Mouse (Mus musculus): ENCODE results near the gene Slc2a6. TPM values are rescaled to one million over a fixed set of nuclear protein-coding genes. Genes with fewer than 3 reads are reported as not detected.

Gene Slc2a6
- polyA plus RNA-seq, 1 experiment from 2014 or later = 0.84 TPM

DNA sequence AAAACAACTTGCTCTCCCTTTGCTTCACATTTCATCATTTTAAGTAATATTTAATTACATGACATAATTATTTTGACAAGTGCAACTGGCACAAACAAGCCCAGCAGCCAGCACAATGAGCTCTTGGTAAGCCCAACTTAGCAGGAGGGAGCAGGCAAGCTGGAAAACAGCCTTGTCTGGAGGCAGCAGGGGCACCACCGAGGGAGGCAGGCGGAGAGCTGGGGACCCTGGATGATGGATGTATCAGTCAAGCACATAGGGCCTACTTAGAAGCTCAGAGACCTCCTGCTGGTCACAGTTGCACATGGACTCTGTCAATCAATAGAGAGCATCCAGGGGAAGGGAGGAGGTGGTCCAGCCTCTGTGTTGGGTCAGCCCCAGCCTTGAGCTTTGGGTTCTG lies 40.2 kb upstream of the Slc2a6 start:
- Histone ChIP-seq H3K4me2 (ENCODE audit: low read depth, low read length) (no peak overlapping the region), H3K9ac (replicated peaks; ENCODE audit: low read length) (no peak overlapping the region), H3K4me1 (ENCODE audit: control insufficient read depth, insufficient read depth, low read length) (no peaks in the 10 kb centered on the region), H3K4me3 (ENCODE audit: low read depth, low read length) (no peak overlapping the region), H3K27ac (replicated peaks; ENCODE audit: low read depth, low read length) (no peak overlapping the region), H3K36me3 (replicated peaks; ENCODE audit: control insufficient read depth, insufficient read depth, low read depth, low read length) (no peaks in the 10 kb centered on the region), H3K9me3 (replicated peaks; ENCODE audit: control insufficient read depth, low read length) (no peaks in the 10 kb centered on the region), H3K27me3 (ENCODE audit: control insufficient read depth, insufficient read depth, low read length) (no peaks in the 10 kb centered on the region)
- WGBS = 78% methylated on average over 2 of the region's 2 CpGs
- ATAC-seq (replicated peaks; ENCODE audit: insufficient number of reproducible peaks, low FRiP score, low TSS enrichment, low read depth) (no peak), DNase-seq (ENCODE audit: low spot score) (no peak)

DNA sequence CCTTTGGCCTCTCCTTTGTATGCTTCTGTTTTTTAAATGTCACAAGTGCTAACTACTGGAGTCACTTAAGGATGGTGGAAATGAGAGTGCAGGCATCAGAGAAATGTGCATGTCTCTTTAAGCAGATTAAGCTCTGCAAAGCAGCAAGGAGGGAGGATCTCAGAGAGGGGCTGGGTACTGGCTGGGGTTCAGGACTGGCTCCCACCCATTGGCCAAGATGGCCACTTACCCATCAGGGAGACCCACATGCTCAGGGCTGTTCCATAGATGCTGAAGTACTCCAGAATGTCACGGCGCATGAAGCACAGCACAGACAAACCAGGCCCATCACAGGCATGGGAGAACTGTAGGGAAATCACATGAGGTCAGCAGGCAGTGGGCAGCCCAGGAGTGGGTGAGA lies 39.3 kb upstream of the Slc2a6 start:
- H3K4me3 ChIP-seq (ENCODE audit: low read depth, low read length) = no peak overlapping the region
- no peaks in the 10 kb centered on the region for H3K27me3 ChIP-seq (ENCODE audit: control insufficient read depth, insufficient read depth, low read length)
- H3K9ac ChIP-seq (replicated peaks; ENCODE audit: low read length) = no peak overlapping the region
- no peak overlapping the region for H3K4me2 ChIP-seq (ENCODE audit: low read depth, low read length)
- no peak for DNase-seq (ENCODE audit: low spot score)
- no peak overlapping the region for H3K27ac ChIP-seq (replicated peaks; ENCODE audit: low read depth, low read length)
- no peaks in the 10 kb centered on the region for H3K36me3 ChIP-seq (replicated peaks; ENCODE audit: control insufficient read depth, insufficient read depth, low read depth, low read length)
- no peaks in the 10 kb centered on the region for H3K4me1 ChIP-seq (ENCODE audit: control insufficient read depth, insufficient read depth, low read length)
- no peaks in the 10 kb centered on the region for H3K9me3 ChIP-seq (replicated peaks; ENCODE audit: control insufficient read depth, low read length)
- WGBS = 90% methylated on average over 2 of the region's 2 CpGs
- ATAC-seq (replicated peaks; ENCODE audit: insufficient number of reproducible peaks, low FRiP score, low TSS enrichment, low read depth) = no peak

DNA sequence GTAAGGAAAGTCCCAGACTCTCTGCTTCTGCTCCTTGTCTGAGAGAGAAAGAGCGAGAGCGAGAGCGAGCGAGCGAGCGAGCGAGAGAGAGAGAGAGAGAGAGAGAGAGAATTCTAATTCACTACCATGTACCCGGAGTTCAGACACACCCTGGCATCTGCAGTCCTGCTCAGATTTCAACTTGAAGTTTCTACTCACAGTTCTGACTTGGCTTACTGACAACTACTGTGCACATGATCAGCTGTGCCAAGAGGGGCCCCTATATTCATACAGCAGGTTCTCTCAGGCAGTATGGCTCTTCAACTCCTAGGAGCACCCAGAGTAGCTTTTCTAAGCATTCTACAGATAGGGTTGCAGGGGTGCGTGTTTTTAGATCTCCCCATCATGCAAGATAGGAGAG lies 31.4 kb upstream of the Slc2a6 start:
- Histone ChIP-seq H3K4me1 (ENCODE audit: control insufficient read depth, insufficient read depth, low read length) (no peaks in the 10 kb centered on the region), H3K9ac (replicated peaks; ENCODE audit: low read length) (no peak overlapping the region), H3K27me3 (ENCODE audit: control insufficient read depth, insufficient read depth, low read length) (no peaks in the 10 kb centered on the region), H3K27ac (replicated peaks; ENCODE audit: low read depth, low read length) (no peak overlapping the region), H3K4me2 (ENCODE audit: low read depth, low read length) (no peak overlapping the region), H3K36me3 (replicated peaks; ENCODE audit: control insufficient read depth, insufficient read depth, low read depth, low read length) (no peaks in the 10 kb centered on the region), H3K9me3 (replicated peaks; ENCODE audit: control insufficient read depth, low read length) (no peaks in the 10 kb centered on the region), H3K4me3 (ENCODE audit: low read depth, low read length) (no peak overlapping the region)
- no peak for ATAC-seq (replicated peaks; ENCODE audit: insufficient number of reproducible peaks, low FRiP score, low TSS enrichment, low read depth)
- no peak for DNase-seq (ENCODE audit: low spot score)
- WGBS = 88% methylated on average over 9 of the region's 9 CpGs

DNA sequence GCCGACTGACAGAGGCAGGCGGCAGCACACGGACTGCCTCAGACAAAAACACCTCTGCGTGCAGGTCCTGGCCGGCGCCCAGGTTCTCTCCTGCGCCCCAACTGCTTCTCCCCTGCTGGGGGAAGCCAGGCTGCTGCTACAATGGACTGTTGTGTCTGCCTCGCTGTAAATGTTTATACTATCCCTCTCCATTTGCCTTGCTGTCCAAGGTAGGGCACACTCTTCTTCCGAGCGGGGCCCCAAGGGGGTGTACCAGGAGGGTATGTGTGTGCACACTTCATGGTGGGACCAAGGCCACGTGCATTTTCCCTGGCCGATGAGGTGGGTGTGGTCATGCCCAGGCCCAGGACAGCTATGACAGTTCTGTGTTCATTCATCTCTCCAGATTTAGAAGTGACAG lies 31.0 kb upstream of the Slc2a6 start:
- H3K9me3 ChIP-seq (replicated peaks; ENCODE audit: control insufficient read depth, low read length) = no peaks in the 10 kb centered on the region
- H3K9ac ChIP-seq (replicated peaks; ENCODE audit: low read length) = no peak overlapping the region
- no peak for ATAC-seq (replicated peaks; ENCODE audit: insufficient number of reproducible peaks, low FRiP score, low TSS enrichment, low read depth)

DNA sequence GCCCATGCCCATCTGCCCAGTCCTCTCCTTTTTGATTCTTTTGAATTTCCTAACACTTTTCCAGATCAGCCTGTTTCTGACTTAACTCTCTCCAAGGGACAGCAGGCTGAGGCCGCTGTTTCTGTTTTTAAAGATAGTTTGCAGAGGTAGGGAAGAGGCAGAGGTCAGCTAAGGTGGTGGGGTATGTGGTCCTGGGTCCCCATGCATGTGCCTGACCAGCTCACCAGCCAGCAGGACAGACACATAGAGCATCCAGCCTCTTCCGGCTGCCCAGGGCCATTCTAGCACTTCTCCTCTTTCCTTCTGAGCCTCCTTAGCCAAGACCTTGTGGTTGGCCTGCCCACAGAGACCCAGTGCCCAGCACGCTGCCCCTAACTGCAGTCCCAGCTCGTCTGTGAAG lies 30.5 kb upstream of the Slc2a6 start:
- WGBS = 62% methylated on average over 4 of the region's 4 CpGs
- Histone ChIP-seq H3K4me2 (ENCODE audit: low read depth, low read length) (no peak overlapping the region), H3K27me3 (ENCODE audit: control insufficient read depth, insufficient read depth, low read length) (no peaks in the 10 kb centered on the region), H3K9ac (replicated peaks; ENCODE audit: low read length) (no peak overlapping the region), H3K4me3 (ENCODE audit: low read depth, low read length) (no peak overlapping the region), H3K36me3 (replicated peaks; ENCODE audit: control insufficient read depth, insufficient read depth, low read depth, low read length) (no peaks in the 10 kb centered on the region), H3K4me1 (ENCODE audit: control insufficient read depth, insufficient read depth, low read length) (no peaks in the 10 kb centered on the region), H3K9me3 (replicated peaks; ENCODE audit: control insufficient read depth, low read length) (no peaks in the 10 kb centered on the region), H3K27ac (replicated peaks; ENCODE audit: low read depth, low read length) (no peak overlapping the region)
- no peak for DNase-seq (ENCODE audit: low spot score)
- no peak for ATAC-seq (replicated peaks; ENCODE audit: insufficient number of reproducible peaks, low FRiP score, low TSS enrichment, low read depth)

More for the DNA sequence above, 31.0 kb upstream of the Slc2a6 start:
- H3K27ac ChIP-seq (replicated peaks; ENCODE audit: low read depth, low read length) = no peak overlapping the region
- no peak overlapping the region for H3K4me2 ChIP-seq (ENCODE audit: low read depth, low read length)
- no peak for DNase-seq (ENCODE audit: low spot score)
- no peak overlapping the region for H3K4me3 ChIP-seq (ENCODE audit: low read depth, low read length)
- H3K27me3 ChIP-seq (ENCODE audit: control insufficient read depth, insufficient read depth, low read length) = no peaks in the 10 kb centered on the region
- no peaks in the 10 kb centered on the region for H3K4me1 ChIP-seq (ENCODE audit: control insufficient read depth, insufficient read depth, low read length)
- 46% methylated on average over 12 of the region's 12 CpGs for WGBS
- H3K36me3 ChIP-seq (replicated peaks; ENCODE audit: control insufficient read depth, insufficient read depth, low read depth, low read length) = no peaks in the 10 kb centered on the region

DNA sequence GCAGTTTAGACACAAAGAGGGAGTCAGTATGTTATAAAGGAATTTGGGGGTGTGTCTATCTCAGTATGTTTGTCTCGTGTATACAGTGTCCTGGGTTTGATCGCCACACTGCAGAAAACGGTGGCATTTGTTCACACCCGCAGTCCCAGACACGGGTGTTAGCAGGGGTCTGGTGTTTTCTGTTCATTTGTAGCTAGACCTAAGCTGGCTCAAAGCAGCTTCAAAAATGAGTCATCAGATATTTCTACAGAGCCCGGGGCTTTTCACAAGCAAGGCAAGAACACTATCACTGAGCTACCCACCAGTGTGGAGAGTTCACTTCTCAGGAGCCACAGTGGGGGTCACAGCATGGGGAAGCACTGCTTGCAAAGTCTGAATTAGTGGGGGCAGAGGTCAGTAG lies 21.6 kb upstream of the Slc2a6 start:
- H3K9me3 ChIP-seq (replicated peaks; ENCODE audit: control insufficient read depth, low read length) = no peaks in the 10 kb centered on the region
- H3K27me3 ChIP-seq (ENCODE audit: control insufficient read depth, insufficient read depth, low read length) = no peaks in the 10 kb centered on the region
- no peak overlapping the region for H3K9ac ChIP-seq (replicated peaks; ENCODE audit: low read length)
- H3K4me1 ChIP-seq (ENCODE audit: control insufficient read depth, insufficient read depth, low read length) = no peaks in the 10 kb centered on the region
- H3K27ac ChIP-seq (replicated peaks; ENCODE audit: low read depth, low read length) = no peak overlapping the region
- no peak overlapping the region for H3K4me2 ChIP-seq (ENCODE audit: low read depth, low read length)
- no peak overlapping the region for H3K4me3 ChIP-seq (ENCODE audit: low read depth, low read length)
- H3K36me3 ChIP-seq (replicated peaks; ENCODE audit: control insufficient read depth, insufficient read depth, low read depth, low read length) = no peaks in the 10 kb centered on the region
- 51% methylated on average over 6 of the region's 6 CpGs for WGBS
- DNase-seq (ENCODE audit: low spot score) (no peak), ATAC-seq (replicated peaks; ENCODE audit: insufficient number of reproducible peaks, low FRiP score, low TSS enrichment, low read depth) (no peak)

DNA sequence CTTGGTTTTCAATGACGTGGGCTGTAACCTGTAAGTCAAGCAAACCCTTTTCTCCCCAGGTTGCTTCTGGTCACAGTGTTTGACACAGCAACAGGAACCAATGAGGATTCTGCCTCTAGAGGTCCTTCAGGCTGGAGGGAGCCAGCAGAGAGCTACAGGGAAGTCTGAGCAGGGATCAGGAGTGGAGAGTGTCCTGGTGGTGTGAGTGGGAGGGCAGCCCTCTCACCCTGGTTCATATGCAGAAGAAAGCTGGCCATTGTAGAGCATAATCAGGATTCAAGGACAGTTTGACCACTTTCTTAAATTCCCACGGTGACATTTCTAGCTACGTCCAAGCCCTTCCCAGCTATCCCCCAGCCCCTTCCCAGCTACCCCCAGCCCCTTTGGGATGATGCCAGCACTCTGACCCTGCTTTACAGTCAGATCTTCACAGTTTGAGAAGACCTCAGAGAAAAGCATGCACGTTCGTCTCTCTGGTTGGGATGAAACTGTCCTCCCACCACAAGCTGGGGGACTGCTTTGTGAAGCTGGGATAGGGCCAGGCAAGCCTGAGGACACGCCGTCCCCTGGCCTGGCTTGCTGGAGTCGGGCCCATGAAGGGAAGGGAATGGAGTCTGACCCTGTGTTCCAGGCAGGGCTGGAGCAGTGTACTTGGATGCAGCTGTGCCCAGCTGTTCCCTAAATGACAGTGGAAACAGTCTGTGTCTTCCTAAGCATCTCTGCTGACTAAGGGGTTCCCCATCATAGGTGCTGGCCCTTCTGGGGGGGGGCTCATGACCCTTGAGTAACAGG lies 18.4 kb upstream of the Slc2a6 start:
- WGBS = 75% methylated on average over 8 of the region's 8 CpGs
- DNase-seq (ENCODE audit: low spot score) (no peak), ATAC-seq (replicated peaks; ENCODE audit: insufficient number of reproducible peaks, low FRiP score, low TSS enrichment, low read depth) (no peak)
- Histone ChIP-seq H3K9me3 (replicated peaks; ENCODE audit: control insufficient read depth, low read length) (no peaks in the 10 kb centered on the region), H3K4me2 (ENCODE audit: low read depth, low read length) (no peak overlapping the region), H3K9ac (replicated peaks; ENCODE audit: low read length) (no peak overlapping the region), H3K27ac (replicated peaks; ENCODE audit: low read depth, low read length) (no peak overlapping the region), H3K4me3 (ENCODE audit: low read depth, low read length) (no peak overlapping the region), H3K27me3 (ENCODE audit: control insufficient read depth, insufficient read depth, low read length) (no peaks in the 10 kb centered on the region), H3K36me3 (replicated peaks; ENCODE audit: control insufficient read depth, insufficient read depth, low read depth, low read length) (no peaks in the 10 kb centered on the region), H3K4me1 (ENCODE audit: control insufficient read depth, insufficient read depth, low read length) (no peaks in the 10 kb centered on the region)

DNA sequence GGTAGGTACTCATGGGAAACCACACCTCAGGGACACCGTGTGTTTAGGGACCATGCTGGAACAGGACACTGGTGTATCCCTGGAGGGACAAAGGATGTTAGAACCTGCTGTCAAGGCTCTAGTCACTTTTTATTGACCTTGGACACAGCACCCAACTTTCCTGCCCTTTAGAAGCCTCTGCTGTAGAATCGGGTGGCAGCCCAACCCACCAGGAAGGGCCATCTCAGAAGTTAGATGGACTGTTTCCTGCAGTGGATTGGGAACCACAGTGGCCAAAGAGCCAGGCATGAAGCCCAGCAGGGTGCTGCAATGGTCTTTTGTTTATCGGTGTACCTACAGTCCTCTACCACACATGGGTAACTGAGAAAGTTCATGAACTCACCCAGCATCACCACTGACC lies 16.8 kb upstream of the Slc2a6 start:
- WGBS = 71% methylated on average over 3 of the region's 3 CpGs
- Histone ChIP-seq H3K4me1 (ENCODE audit: control insufficient read depth, insufficient read depth, low read length) (no peaks in the 10 kb centered on the region), H3K9ac (replicated peaks; ENCODE audit: low read length) (no peak overlapping the region), H3K27me3 (ENCODE audit: control insufficient read depth, insufficient read depth, low read length) (no peaks in the 10 kb centered on the region), H3K9me3 (replicated peaks; ENCODE audit: control insufficient read depth, low read length) (no peaks in the 10 kb centered on the region), H3K36me3 (replicated peaks; ENCODE audit: control insufficient read depth, insufficient read depth, low read depth, low read length) (no peaks in the 10 kb centered on the region), H3K27ac (replicated peaks; ENCODE audit: low read depth, low read length) (no peak overlapping the region), H3K4me3 (ENCODE audit: low read depth, low read length) (no peak overlapping the region), H3K4me2 (ENCODE audit: low read depth, low read length) (no peak overlapping the region)
- DNase-seq (ENCODE audit: low spot score) (no peak), ATAC-seq (replicated peaks; ENCODE audit: insufficient number of reproducible peaks, low FRiP score, low TSS enrichment, low read depth) (no peak)

Data from embryonic facial prominence, embryonic 11.5 days (tissue).